Mouse (Mus musculus) heart, adult 2 months (tissue): ENCODE measurements around the gene Icosl. TPM values are rescaled to one million over a fixed set of nuclear protein-coding genes. Genes with fewer than 3 reads are reported as not detected.
"Not testable (repeated sequence)": the region's sequence is repeated elsewhere in the genome, so short reads cannot be mapped to it uniquely, and the experiment has no call there.

Experiments
- DNase-seq, 2 experiments: peaks; one replicate each; pipeline ENCODE4 v3.0.0; 2021
- H3K27ac ChIP-seq: fragments of 200-600 bp; 2 replicates; pipeline ENCODE4 v1.8.1; 2022
- H3K27me3 ChIP-seq: fragments of 200-500 bp; 2 replicates; pipeline ENCODE4 v1.6.1; 2012; ENCODE audit warnings: mild to moderate bottlenecking, low read length, inconsistent platforms, mixed read lengths; ENCODE audit not compliant: control insufficient read depth, insufficient read depth
- H3K36me3 ChIP-seq: fragments of 200-500 bp; 2 replicates; pipeline ENCODE4 v1.6.1; 2012; ENCODE audit warnings: low read length, inconsistent platforms; ENCODE audit not compliant: control insufficient read depth, insufficient read depth
- H3K4me1 ChIP-seq: fragments of 200-500 bp; 2 replicates; pipeline ENCODE4 v1.6.1; 2011; ENCODE audit warnings: low read length; ENCODE audit not compliant: control insufficient read depth, insufficient read depth
- H3K4me3 ChIP-seq: fragments of 200-600 bp; 2 replicates; pipeline ENCODE4 v1.8.1; 2022
- H3K79me2 ChIP-seq: fragments of 200-500 bp; replicated peaks from 2 replicates; pipeline ENCODE4 v1.6.1; 2012; ENCODE audit warnings: mild to moderate bottlenecking, inconsistent platforms, low read length, moderate library complexity, mixed read lengths; ENCODE audit not compliant: control insufficient read depth, insufficient read depth
- H3K9ac ChIP-seq: fragments of 200-500 bp; 2 replicates; pipeline ENCODE4 v1.6.1; 2012; ENCODE audit warnings: low read depth, mild to moderate bottlenecking, control low read depth, inconsistent platforms, low read length, mixed read lengths
- CTCF ChIP-seq: fragments of 200-600 bp; IDR thresholded peaks from 2 replicates; pipeline ENCODE4 v1.8.1; 2022; ENCODE audit warnings: antibody characterized with exemption, mild to moderate bottlenecking, moderate library complexity
- EP300 ChIP-seq: fragments of 200-500 bp; IDR thresholded peaks from 2 replicates; pipeline ENCODE4 v1.6.1; 2011; ENCODE audit warnings: low read depth, low read length, control low read depth; ENCODE audit not compliant: insufficient read depth
- POLR2A ChIP-seq: fragments of 200-500 bp; IDR thresholded peaks from 2 replicates; pipeline ENCODE4 v1.6.1; 2011; ENCODE audit warnings: mild to moderate bottlenecking, low read depth, low read length, control low read depth; ENCODE audit not compliant: insufficient read depth
- WGBS: fragments of 180-500 bp; shearing (Covaris S2); methylation state at CpG from one replicate; pipeline ENCODE4 v1.1.7; 2018; 5-methylcytosine and 5-hydroxymethylcytosine counted together
- intact Hi-C: fragments of 180-260 bp; cut with DNase I; formaldehyde crosslinking; loops from one replicate; pipeline ENCODE4 v1.15.1; 2025
- polyA plus RNA-seq: library from polyadenylated mRNA; depleted of rRNA; stranded (reverse); fragments of >200 nt; gene quantifications from 2 replicates; pipeline ENCODE4 v1.2.3, GENCODE M21; 2012
- total RNA-seq, 2 experiments: library from RNA; stranded (reverse); gene quantifications; 2 replicates each; pipeline ENCODE4 v1.2.3; 2021

Gene Icosl
- total and polyA plus RNA-seq, 3 experiments = 5.8 to 8.4 (median 7.6) TPM

GRCm38 (mm10) chr10:78100989-78101780 is 32.1 kb downstream of the Icosl start:
- 17% methylated on average over 16 of the region's 16 CpGs for WGBS
- no peak overlapping the region for H3K4me3 ChIP-seq
- H3K4me1 ChIP-seq = peaks cover 4% of the 10 kb centered on the region
- H3K27ac ChIP-seq = no peak overlapping the region
- H3K36me3 ChIP-seq = no peaks in the 10 kb centered on the region
- DNase-seq = peak in 1 of 2 experiments; percentile 20
- H3K79me2 ChIP-seq = no peaks in the 10 kb centered on the region
- no peaks in the 10 kb centered on the region for H3K27me3 ChIP-seq
- intact Hi-C loops = no loop called here
- TF ChIP-seq CTCF = no peak
- no peak overlapping the region for H3K9ac ChIP-seq

DNA sequence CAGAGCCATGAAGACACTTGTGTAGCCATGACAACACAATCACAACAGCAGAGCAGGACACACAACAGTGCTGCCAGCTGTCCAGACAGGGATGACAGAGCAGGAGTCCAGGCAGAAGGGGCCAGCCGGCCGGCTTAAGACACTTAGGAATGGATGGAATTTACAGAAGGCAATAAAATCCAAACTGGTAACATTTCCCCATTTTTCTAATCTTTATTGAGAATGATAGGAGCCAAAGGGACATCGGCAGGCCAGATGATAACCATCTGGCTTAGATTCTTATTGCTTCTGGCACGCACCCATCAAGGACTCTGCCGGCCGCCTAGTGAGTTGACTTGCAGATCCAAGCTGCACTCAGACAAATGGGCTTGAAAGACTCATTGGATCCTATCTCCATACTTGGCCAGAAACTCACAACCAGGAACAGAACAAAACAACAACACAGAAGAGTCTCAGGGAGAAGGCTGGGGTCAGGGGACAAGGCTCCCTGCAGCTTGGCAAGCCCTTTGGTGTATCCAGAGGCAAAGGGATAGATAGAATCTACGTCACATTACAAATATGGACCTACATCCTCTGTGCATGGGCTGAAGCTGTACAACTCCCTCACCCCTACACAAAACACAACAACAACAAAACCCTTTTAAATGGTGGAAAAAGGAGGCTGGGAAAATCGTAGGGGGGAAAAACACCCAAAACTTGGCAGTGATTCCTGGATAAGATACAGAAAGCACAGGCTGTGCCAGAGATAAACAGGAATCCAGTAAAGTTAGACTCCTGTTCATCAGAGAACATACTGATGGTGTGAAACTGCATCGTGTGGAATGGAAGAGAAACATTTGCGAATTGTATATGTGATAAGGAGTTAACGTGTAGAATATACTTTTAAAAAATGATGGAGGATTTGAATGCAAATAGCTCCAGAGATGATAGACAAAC is 35.7 kb downstream of the Icosl start:
- intact Hi-C loops = no loop called here
- WGBS = 61% methylated on average over 11 of the region's 11 CpGs

GRCm38 (mm10) chr10:78105548-78105947 is 36.4 kb downstream of the Icosl start:
- Histone ChIP-seq H3K27ac (no peak overlapping the region), H3K36me3 (no peaks in the 10 kb centered on the region), H3K9ac (no peak overlapping the region), H3K4me1 (peaks cover 4% of the 10 kb centered on the region), H3K27me3 (no peaks in the 10 kb centered on the region), H3K79me2 (no peaks in the 10 kb centered on the region), H3K4me3 (no peak overlapping the region)
- TF ChIP-seq POLR2A = no peak
- TF ChIP-seq EP300 = no peak
- TF ChIP-seq CTCF = no peak
- DNase-seq = peak; percentile 27 to 40
- intact Hi-C loops = no loop called here
- WGBS = 57% methylated on average over 12 of the region's 12 CpGs

More for the DNA sequence above, 35.7 kb downstream of the Icosl start:
- peaks cover 4% of the 10 kb centered on the region for H3K4me1 ChIP-seq
- no peaks in the 10 kb centered on the region for H3K36me3 ChIP-seq
- no peaks in the 10 kb centered on the region for H3K79me2 ChIP-seq
- no peak overlapping the region for H3K9ac ChIP-seq
- H3K27ac ChIP-seq = no peak overlapping the region
- H3K4me3 ChIP-seq = no peak overlapping the region
- DNase-seq = peak in 1 of 2 experiments; percentile 38
- TF ChIP-seq EP300 = no peak
- TF ChIP-seq POLR2A = no peak
- TF ChIP-seq CTCF = no peak
- H3K27me3 ChIP-seq = no peaks in the 10 kb centered on the region

DNA sequence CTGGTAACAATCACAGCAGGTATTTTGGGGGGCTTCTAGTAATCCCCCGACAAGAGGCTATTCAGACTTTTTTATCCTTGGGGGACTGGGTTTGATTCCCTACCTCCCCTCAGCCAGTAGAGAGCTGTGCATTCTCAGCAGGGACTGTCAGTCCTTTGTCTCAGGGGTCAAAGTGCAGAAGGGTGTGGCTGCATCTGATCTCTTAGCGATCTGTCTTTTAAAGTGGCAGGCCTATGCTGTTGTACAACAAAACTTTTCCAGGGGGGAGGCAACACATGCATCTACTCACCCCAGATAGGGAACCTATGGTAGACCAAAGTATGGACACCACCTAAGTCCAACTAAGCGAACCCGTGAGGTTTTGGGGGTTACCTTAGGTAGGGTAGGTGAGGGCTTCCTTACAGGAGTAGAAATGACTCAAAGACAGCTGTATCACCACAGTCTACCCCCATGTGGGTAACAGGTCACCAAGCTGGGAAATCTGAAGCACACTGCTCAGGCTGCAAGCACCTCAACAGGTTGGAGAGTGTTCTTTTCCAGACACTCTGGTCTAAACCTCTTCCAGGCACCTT is 45.5 kb downstream of the Icosl start:
- 85% methylated on average over 4 of the region's 4 CpGs for WGBS
- intact Hi-C loops = no loop called here

GRCm38 (mm10) chr10:78115153-78115552 is 46.1 kb downstream of the Icosl start:
- H3K36me3 ChIP-seq = no peaks in the 10 kb centered on the region
- no peak overlapping the region for H3K9ac ChIP-seq
- H3K27me3 ChIP-seq = no peaks in the 10 kb centered on the region
- 56% methylated on average over 2 of the region's 2 CpGs for WGBS
- H3K27ac ChIP-seq = no peak overlapping the region
- intact Hi-C loops = no loop called here
- H3K4me1 ChIP-seq = no peaks in the 10 kb centered on the region
- no peak overlapping the region for H3K4me3 ChIP-seq
- no peak for DNase-seq
- no peaks in the 10 kb centered on the region for H3K79me2 ChIP-seq
- TF ChIP-seq EP300 (no peak), CTCF (no peak), POLR2A (no peak)

More for the DNA sequence above, 45.5 kb downstream of the Icosl start:
- no peak overlapping the region for H3K9ac ChIP-seq
- DNase-seq = no peak
- H3K4me3 ChIP-seq = no peak overlapping the region
- TF ChIP-seq POLR2A (no peak), CTCF (no peak), EP300 (no peak)
- H3K36me3 ChIP-seq = no peaks in the 10 kb centered on the region
- H3K4me1 ChIP-seq = no peaks in the 10 kb centered on the region
- no peaks in the 10 kb centered on the region for H3K27me3 ChIP-seq
- H3K79me2 ChIP-seq = no peaks in the 10 kb centered on the region
- H3K27ac ChIP-seq = no peak overlapping the region

GRCm38 (mm10) chr10:78119422-78119821 is 50.3 kb downstream of the Icosl start:
- TF ChIP-seq EP300 (no peak), CTCF (no peak), POLR2A (no peak)
- intact Hi-C loops = no loop called here
- H3K27ac ChIP-seq = no peak overlapping the region
- WGBS = 94% methylated on average over 4 of the region's 4 CpGs
- H3K4me1 ChIP-seq = no peaks in the 10 kb centered on the region; the same call in 1 of the 2 replicates
- no peaks in the 10 kb centered on the region for H3K27me3 ChIP-seq
- no peaks in the 10 kb centered on the region for H3K36me3 ChIP-seq
- H3K79me2 ChIP-seq = no peaks in the 10 kb centered on the region
- no peak overlapping the region for H3K4me3 ChIP-seq
- DNase-seq = no peak
- H3K9ac ChIP-seq = no peak overlapping the region

DNA sequence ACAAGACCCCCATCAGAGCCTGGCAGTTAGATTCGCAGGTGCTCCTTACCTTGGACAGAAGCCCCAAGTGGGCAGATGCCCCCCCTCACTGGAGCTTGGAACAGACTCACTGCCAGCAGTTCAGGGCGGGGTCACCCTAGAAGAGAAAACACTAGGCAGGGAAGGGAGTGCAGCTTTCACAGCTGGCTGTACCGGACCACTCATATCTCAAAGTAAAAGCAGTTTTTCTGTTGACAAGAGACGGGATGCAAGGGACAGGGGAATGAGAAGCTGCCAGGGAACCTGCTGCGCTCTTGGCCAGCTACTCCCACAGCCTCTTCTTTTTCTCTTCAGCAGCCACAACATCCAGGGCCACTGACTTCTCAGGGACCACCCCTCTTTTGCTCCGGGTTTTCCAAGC is 55.0 kb downstream of the Icosl start:
- DNase-seq = peak; percentile 58 to 59
- H3K27me3 ChIP-seq, H3K9ac ChIP-seq, H3K79me2 ChIP-seq, H3K36me3 ChIP-seq, H3K4me1 ChIP-seq, intact Hi-C loops, H3K4me3 ChIP-seq: not testable (repeated sequence)
- WGBS = 12% methylated on average over 6 of the region's 6 CpGs
- peak overlapping the region; percentile 32 for H3K27ac ChIP-seq

DNA sequence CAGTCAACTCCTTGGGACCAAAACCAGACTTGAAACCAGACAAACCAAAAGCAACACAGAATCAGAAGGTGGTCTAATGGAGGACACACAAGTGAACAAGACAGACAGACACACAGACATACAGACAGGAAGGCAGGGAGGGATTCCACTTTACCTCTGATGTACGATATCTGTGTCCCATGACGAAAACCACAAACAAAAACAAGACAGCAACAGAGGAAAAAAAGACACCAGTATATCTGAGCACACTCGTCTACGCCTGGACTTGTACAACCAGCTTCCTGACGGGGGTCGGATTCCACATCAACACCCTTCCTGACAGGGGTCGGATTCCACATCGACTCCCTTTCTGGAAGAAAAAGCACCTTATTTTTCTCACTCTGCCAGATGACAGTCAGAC is 56.0 kb downstream of the Icosl start:
- H3K4me3 ChIP-seq, H3K27me3 ChIP-seq, DNase-seq, H3K9ac ChIP-seq, H3K27ac ChIP-seq, intact Hi-C loops, H3K36me3 ChIP-seq, H3K79me2 ChIP-seq: not testable (repeated sequence)
- peaks cover 13% of the 10 kb centered on the region for H3K4me1 ChIP-seq
- WGBS = 65% methylated on average over 8 of the region's 8 CpGs
